Mouse (Mus musculus) forebrain, embryonic 15.5 days (tissue): ENCODE data around the gene Sash1. TPM values are rescaled to one million over a fixed set of nuclear protein-coding genes. Genes with fewer than 3 reads are reported as not detected.

Experiments
- ATAC-seq: fragments of 200-750 bp; cut with Nextera tagmentation; replicated peaks from 2 replicates; pipeline ENCODE4 v1.8.0; 2017; ENCODE audit warnings: mild to moderate bottlenecking, moderate TSS enrichment, moderate library complexity
- H3K27ac ChIP-seq: fragments of 300-500 bp; sonication (generic); replicated peaks from 2 replicates; pipeline ENCODE4 v1.5.1; 2015; ENCODE audit warnings: mild to moderate bottlenecking, inconsistent platforms
- H3K27me3 ChIP-seq: fragments of 300-500 bp; sonication (generic); 2 replicates; pipeline ENCODE4 v1.6.1; 2015; ENCODE audit warnings: inconsistent platforms
- H3K36me3 ChIP-seq: fragments of 300-500 bp; sonication (generic); 2 replicates; pipeline ENCODE4 v1.6.1; 2015; ENCODE audit warnings: mild to moderate bottlenecking, inconsistent platforms
- H3K4me1 ChIP-seq: fragments of 300-500 bp; sonication (generic); 2 replicates; pipeline ENCODE4 v1.6.1; 2015; ENCODE audit warnings: inconsistent platforms
- H3K4me2 ChIP-seq: fragments of 300-500 bp; sonication (generic); replicated peaks from 2 replicates; pipeline ENCODE4 v1.6.1; 2015; ENCODE audit warnings: mild to moderate bottlenecking, inconsistent platforms
- H3K4me3 ChIP-seq: fragments of 300-500 bp; sonication (generic); 2 replicates; pipeline ENCODE4 v1.5.1; 2015; ENCODE audit warnings: mild to moderate bottlenecking, inconsistent platforms
- H3K9ac ChIP-seq: fragments of 300-500 bp; sonication (generic); replicated peaks from 2 replicates; pipeline ENCODE4 v1.6.1; 2015; ENCODE audit warnings: mild to moderate bottlenecking, inconsistent platforms
- H3K9me3 ChIP-seq: fragments of 300-500 bp; sonication (generic); 2 replicates; pipeline ENCODE4 v1.6.1; 2016; ENCODE audit warnings: inconsistent platforms
- WGBS: fragments of 180-500 bp; shearing (Covaris S2); methylation state at CpG from one replicate; pipeline ENCODE4 v1.1.7; 2015; ENCODE audit warnings: mixed read lengths; 5-methylcytosine and 5-hydroxymethylcytosine counted together
- polyA plus RNA-seq: library from polyadenylated mRNA; unstranded; fragments of >200 nt; fragmentation: Nextera tagmentation; extraction: Ambion mirVana; gene quantifications from 2 replicates; pipeline ENCODE4 v1.2.1, GENCODE M21; 2015

Gene Sash1
- polyA plus RNA-seq, 1 experiment from 2014 or later: 1.7 TPM

DNA sequence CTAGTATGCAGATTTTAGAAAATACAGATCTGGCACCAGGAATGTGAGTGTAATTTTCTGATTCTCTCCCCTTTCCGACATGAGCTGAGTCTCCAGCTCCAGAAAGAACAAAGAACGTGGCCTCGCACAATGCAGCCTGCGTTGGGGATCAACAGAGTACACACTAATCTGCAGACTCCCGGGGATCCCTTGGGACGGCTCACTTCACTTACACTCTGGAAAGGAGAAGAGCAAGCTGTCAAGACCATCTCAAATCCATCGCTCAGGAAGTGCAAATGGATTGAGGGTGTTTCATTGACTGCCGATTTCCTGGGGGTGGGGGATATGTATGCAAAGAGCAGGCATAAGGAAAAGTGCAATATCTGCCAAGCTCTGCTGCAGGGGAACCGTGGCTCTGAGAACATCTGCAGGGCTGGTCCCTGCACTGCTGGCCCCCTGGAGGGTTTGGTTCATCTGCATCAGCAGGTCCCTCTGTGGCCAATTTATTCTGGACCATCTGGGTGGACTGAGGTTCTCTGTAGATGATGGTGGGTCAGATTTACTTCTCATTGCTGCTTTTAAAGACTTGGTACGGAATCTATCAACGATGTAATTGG is 35.3 kb upstream of the Sash1 start:
- Histone ChIP-seq H3K4me2 (no peak overlapping the region), H3K9ac (no peak overlapping the region), H3K9me3 (no peaks in the 10 kb centered on the region), H3K4me1 (no peaks in the 10 kb centered on the region), H3K4me3 (no peak overlapping the region), H3K27ac (0 out of 2 replicates have a peak overlapping the region, but pooled peaks have one; percentile 15), H3K27me3 (peaks cover 13% of the 10 kb centered on the region), H3K36me3 (no peaks in the 10 kb centered on the region)
- ATAC-seq: 0 out of 2 replicates have a peak, but pooled peaks have one; percentile 41
- 38% methylated on average over 11 of the region's 11 CpGs for WGBS

GRCm38 (mm10) chr10:8917798-8918197 is 31.9 kb upstream of the Sash1 start:
- no peaks in the 10 kb centered on the region for H3K36me3 ChIP-seq
- H3K27me3 ChIP-seq: no peaks in the 10 kb centered on the region
- WGBS: 86% methylated on average over 2 of the region's 2 CpGs
- no peak overlapping the region for H3K4me3 ChIP-seq
- ATAC-seq: no peak
- no peaks in the 10 kb centered on the region for H3K4me1 ChIP-seq
- no peak overlapping the region for H3K27ac ChIP-seq
- no peak overlapping the region for H3K9ac ChIP-seq
- H3K9me3 ChIP-seq: no peaks in the 10 kb centered on the region
- no peak overlapping the region for H3K4me2 ChIP-seq

DNA sequence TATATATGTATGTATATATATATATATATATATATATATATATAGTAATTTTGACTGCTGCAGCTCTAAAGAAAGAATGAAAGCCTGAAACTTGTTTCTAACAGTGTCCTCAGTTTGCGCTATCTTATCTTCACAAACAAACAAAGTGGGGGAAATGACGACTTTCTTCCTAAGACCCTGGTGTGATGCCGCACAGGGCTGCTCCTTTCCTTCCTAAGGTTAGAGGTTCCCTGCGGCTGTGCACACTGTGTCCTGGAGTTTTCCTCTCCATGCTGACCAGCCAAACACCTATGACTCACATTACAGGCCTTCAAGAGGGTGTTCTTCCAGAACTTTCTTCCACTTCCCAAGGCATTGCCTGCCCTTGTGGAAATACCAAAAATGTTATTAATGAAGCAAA is 31.5 kb upstream of the Sash1 start:
- Histone ChIP-seq H3K27ac (no peak overlapping the region), H3K4me3 (no peak overlapping the region), H3K27me3 (no peaks in the 10 kb centered on the region), H3K36me3 (no peaks in the 10 kb centered on the region), H3K9ac (no peak overlapping the region), H3K9me3 (no peaks in the 10 kb centered on the region), H3K4me1 (no peaks in the 10 kb centered on the region), H3K4me2 (no peak overlapping the region)
- ATAC-seq: no peak
- 92% methylated on average over 4 of the region's 4 CpGs for WGBS

DNA sequence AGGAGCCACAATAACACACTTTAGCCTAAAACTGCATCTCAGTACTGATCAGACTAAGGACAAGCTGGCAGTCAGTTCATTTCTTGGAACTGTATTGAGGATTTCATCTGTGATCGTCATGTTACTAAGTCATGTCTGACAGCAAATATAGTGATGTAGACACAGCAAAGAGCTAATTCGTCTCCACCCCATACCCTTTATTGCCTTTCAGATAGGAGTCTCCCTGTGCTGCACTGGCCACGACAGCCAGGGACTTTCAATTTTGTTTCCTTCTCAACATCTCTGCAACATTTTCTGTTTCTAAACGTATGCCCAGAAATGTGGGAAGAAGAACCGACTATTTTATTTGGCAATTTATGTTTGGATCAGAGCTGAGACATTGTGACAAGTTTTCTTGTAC is 29.9 kb upstream of the Sash1 start:
- no peaks in the 10 kb centered on the region for H3K36me3 ChIP-seq
- WGBS: 83% methylated on average over 5 of the region's 5 CpGs
- ATAC-seq: no peak
- H3K27ac ChIP-seq: no peak overlapping the region
- H3K4me3 ChIP-seq: no peak overlapping the region
- no peaks in the 10 kb centered on the region for H3K27me3 ChIP-seq
- no peak overlapping the region for H3K4me2 ChIP-seq
- no peaks in the 10 kb centered on the region for H3K4me1 ChIP-seq
- H3K9me3 ChIP-seq: no peaks in the 10 kb centered on the region
- H3K9ac ChIP-seq: no peak overlapping the region

- Histone ChIP-seq H3K4me3 (no peak overlapping the region), H3K4me2 (no peak overlapping the region), H3K4me1 (no peaks in the 10 kb centered on the region), H3K27ac (no peak overlapping the region), H3K9me3 (no peaks in the 10 kb centered on the region), H3K36me3 (no peaks in the 10 kb centered on the region), H3K27me3 (no peaks in the 10 kb centered on the region), H3K9ac (no peak overlapping the region)
- 76% methylated on average over 4 of the region's 4 CpGs for WGBS
- no peak for ATAC-seq
Observed at GRCm38 (mm10) chr10:8913904-8914303, 28.0 kb upstream of the Sash1 start.

- no peak overlapping the region for H3K4me2 ChIP-seq
- no peaks in the 10 kb centered on the region for H3K36me3 ChIP-seq
- H3K4me3 ChIP-seq: no peak overlapping the region
- H3K27ac ChIP-seq: no peak overlapping the region
- no peak for ATAC-seq
- H3K27me3 ChIP-seq: no peaks in the 10 kb centered on the region
- no peaks in the 10 kb centered on the region for H3K4me1 ChIP-seq
- H3K9ac ChIP-seq: no peak overlapping the region
- 87% methylated on average over 5 of the region's 5 CpGs for WGBS
- 0 out of 2 replicates have a peak, but pooled peaks cover 4% of the 10 kb centered on the region for H3K9me3 ChIP-seq
Observed at GRCm38 (mm10) chr10:8912706-8913275, 26.9 kb upstream of the Sash1 start.

DNA sequence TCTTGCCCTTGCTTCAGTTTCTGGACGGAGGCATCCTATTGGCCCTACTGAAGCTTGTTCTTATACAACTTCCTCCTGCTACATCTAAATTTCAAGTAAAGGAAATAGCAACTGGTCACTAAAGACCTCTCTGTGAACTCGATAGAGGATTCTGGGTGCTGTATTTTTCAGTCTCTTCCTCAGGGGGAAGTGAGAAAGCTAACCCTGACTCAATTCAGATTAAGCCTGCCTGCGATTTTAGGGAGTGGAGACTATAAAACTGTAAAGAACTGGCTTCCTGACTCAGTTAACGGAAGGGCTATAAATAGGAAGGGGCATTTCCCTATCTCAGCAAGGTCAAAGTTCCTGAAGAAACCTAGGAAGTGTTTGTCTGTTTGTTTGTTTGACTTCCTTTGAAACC is 26.3 kb upstream of the Sash1 start:
- ATAC-seq: no peak
- Histone ChIP-seq H3K9ac (no peak overlapping the region), H3K36me3 (no peaks in the 10 kb centered on the region), H3K4me1 (no peaks in the 10 kb centered on the region), H3K9me3 (0 out of 2 replicates have a peak, but pooled peaks cover 4% of the 10 kb centered on the region), H3K27me3 (no peaks in the 10 kb centered on the region), H3K4me2 (no peak overlapping the region), H3K4me3 (no peak overlapping the region), H3K27ac (no peak overlapping the region)
- 90% methylated on average over 4 of the region's 4 CpGs for WGBS

- no peak overlapping the region for H3K4me2 ChIP-seq
- H3K36me3 ChIP-seq: no peaks in the 10 kb centered on the region
- WGBS: 82% methylated on average over 16 of the region's 16 CpGs
- H3K4me3 ChIP-seq: no peak overlapping the region
- no peak for ATAC-seq
- H3K4me1 ChIP-seq: no peaks in the 10 kb centered on the region
- no peak overlapping the region for H3K27ac ChIP-seq
- H3K27me3 ChIP-seq: no peaks in the 10 kb centered on the region
- H3K9me3 ChIP-seq: 0 out of 2 replicates have a peak, but pooled peaks cover 4% of the 10 kb centered on the region
- H3K9ac ChIP-seq: no peak overlapping the region
Observed at GRCm38 (mm10) chr10:8910237-8910990, 24.5 kb upstream of the Sash1 start.

DNA sequence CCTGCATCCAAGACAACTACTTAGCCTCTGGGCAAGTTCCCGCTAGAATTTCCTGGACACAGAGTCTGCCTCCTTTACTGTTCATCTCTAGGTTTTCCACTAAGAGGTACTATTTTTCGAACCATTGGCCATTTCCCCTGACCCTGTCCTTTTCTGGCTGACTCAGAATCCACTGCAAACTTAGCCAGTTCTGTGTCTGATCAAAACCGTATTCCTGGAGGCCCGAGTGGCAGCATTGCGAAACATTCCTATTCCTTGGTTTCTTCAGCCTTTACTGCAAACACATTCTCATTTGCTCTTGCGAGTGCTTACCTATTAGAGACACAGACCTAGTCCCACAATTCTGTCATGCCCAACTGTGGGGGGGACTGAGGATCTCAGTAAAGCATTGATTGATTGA is 17.2 kb upstream of the Sash1 start:
- Histone ChIP-seq H3K27me3 (no peaks in the 10 kb centered on the region), H3K4me2 (no peak overlapping the region), H3K4me1 (no peaks in the 10 kb centered on the region), H3K27ac (no peak overlapping the region), H3K9me3 (no peaks in the 10 kb centered on the region), H3K9ac (no peak overlapping the region), H3K36me3 (no peaks in the 10 kb centered on the region), H3K4me3 (no peak overlapping the region)
- WGBS: 94% methylated on average over 6 of the region's 6 CpGs
- ATAC-seq: no peak

DNA sequence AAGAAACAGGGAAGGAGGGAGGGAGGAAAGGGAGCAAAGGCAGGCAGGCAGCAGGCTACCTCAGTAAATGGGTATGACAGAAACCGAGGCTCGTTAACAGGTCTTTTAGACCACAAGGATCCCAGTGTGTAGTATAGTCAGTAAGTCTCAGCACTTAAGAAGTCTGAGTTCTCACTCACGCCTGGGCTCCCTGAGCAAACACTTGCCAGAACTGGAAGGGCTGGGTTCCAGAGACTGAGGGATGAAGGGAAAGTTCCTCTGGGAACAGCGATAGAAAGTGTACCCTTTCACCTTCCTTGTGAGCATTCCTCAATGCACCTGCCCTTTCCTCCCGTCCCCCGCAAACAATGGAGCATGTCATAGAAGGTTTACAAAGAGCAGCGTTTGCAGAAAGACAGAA is 16.5 kb upstream of the Sash1 start:
- no peak overlapping the region for H3K4me2 ChIP-seq
- no peak for ATAC-seq
- H3K36me3 ChIP-seq: no peaks in the 10 kb centered on the region
- H3K4me3 ChIP-seq: no peak overlapping the region
- H3K9me3 ChIP-seq: no peaks in the 10 kb centered on the region
- H3K27ac ChIP-seq: no peak overlapping the region
- WGBS: 69% methylated on average over 7 of the region's 7 CpGs
- no peak overlapping the region for H3K9ac ChIP-seq
- H3K4me1 ChIP-seq: no peaks in the 10 kb centered on the region
- no peaks in the 10 kb centered on the region for H3K27me3 ChIP-seq

- no peak overlapping the region for H3K9ac ChIP-seq
- no peak overlapping the region for H3K27ac ChIP-seq
- WGBS: 78% methylated on average over 8 of the region's 8 CpGs
- H3K4me1 ChIP-seq: no peaks in the 10 kb centered on the region
- ATAC-seq: no peak
- H3K4me2 ChIP-seq: no peak overlapping the region
- no peak overlapping the region for H3K4me3 ChIP-seq
- H3K27me3 ChIP-seq: no peaks in the 10 kb centered on the region
- no peaks in the 10 kb centered on the region for H3K9me3 ChIP-seq
- no peaks in the 10 kb centered on the region for H3K36me3 ChIP-seq
Observed at GRCm38 (mm10) chr10:8898831-8899511, 13.1 kb upstream of the Sash1 start.

DNA sequence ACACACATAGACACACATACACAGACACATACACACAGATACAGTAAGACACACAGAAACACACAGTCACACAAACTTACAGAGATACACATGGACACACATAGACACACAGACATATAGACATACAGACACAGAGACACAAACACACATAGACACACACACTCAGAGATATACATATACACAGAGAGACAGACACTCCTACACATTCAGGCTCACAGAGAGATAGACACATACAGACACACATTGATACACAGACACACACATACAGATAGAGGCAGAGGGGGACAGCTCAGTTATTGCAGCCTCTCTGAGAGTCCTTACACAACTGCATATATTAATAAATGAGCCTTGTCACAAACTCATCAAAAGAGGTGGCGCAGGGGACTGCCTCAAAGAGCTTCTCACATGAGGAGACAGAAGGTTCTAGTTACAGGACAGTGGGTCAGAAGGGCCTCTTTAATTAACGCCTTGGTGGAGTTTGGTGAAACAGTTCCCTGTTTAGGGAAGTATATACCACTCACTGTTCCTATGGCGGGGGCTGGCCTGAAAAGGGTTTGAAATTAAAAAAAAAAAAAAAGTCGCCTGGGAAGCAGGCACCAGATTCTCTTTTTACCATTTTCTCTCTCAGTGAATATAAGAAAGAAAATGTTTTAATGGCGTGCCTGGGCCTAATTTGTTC is 12.4 kb upstream of the Sash1 start:
- Histone ChIP-seq H3K27me3 (no peaks in the 10 kb centered on the region), H3K4me1 (no peaks in the 10 kb centered on the region), H3K36me3 (no peaks in the 10 kb centered on the region), H3K27ac (no peak overlapping the region), H3K9ac (no peak overlapping the region), H3K4me2 (no peak overlapping the region), H3K9me3 (no peaks in the 10 kb centered on the region), H3K4me3 (no peak overlapping the region)
- WGBS: 54% methylated on average over 5 of the region's 5 CpGs
- ATAC-seq: no peak
